Mouse (Mus musculus) liver, adult 2 months (tissue): ENCODE results near the gene Zgpat. TPM values are rescaled to one million over a fixed set of nuclear protein-coding genes. Genes with fewer than 3 reads are reported as not detected.

Source experiments
- DNase-seq: peaks from one replicate; pipeline ENCODE4 v3.0.0-alpha.2; 2011; ENCODE audit warnings: low read depth, low spot score; ENCODE audit errors: extremely low read depth
- H3K27ac ChIP-seq: fragments of 200-500 bp; replicated peaks from 2 replicates; pipeline ENCODE4 v1.5.1; 2012; ENCODE audit warnings: low read depth, mild to moderate bottlenecking, control low read depth, inconsistent platforms, low read length; ENCODE audit not compliant: insufficient read depth
- H3K27me3 ChIP-seq: fragments of 200-500 bp; 2 replicates; pipeline ENCODE4 v1.6.1; 2012; ENCODE audit warnings: mild to moderate bottlenecking, moderate library complexity, low read length, inconsistent platforms; ENCODE audit not compliant: control insufficient read depth, insufficient read depth
- H3K36me3 ChIP-seq: fragments of 200-500 bp; 2 replicates; pipeline ENCODE4 v1.6.1; 2012; ENCODE audit warnings: low read length, inconsistent platforms; ENCODE audit not compliant: control insufficient read depth, insufficient read depth
- H3K4me1 ChIP-seq: fragments of 200-500 bp; 2 replicates; pipeline ENCODE4 v1.6.1; 2011; ENCODE audit warnings: low read length; ENCODE audit not compliant: control insufficient read depth, insufficient read depth
- H3K4me3 ChIP-seq: fragments of 200-500 bp; 2 replicates; pipeline ENCODE4 v1.5.1; 2011; ENCODE audit warnings: low read depth, mild to moderate bottlenecking, control low read depth, low read length, moderate library complexity; ENCODE audit not compliant: insufficient read depth
- H3K79me2 ChIP-seq: fragments of 200-500 bp; 2 replicates; pipeline ENCODE4 v1.6.1; 2012; ENCODE audit warnings: inconsistent platforms, mild to moderate bottlenecking, low read length, moderate library complexity; ENCODE audit not compliant: control insufficient read depth, insufficient read depth
- H3K9ac ChIP-seq: fragments of 200-500 bp; 2 replicates; pipeline ENCODE4 v1.6.1; 2012; ENCODE audit warnings: low read depth, mild to moderate bottlenecking, control low read depth, inconsistent platforms, low read length
- CTCF ChIP-seq: fragments of 200-500 bp; IDR thresholded peaks from 2 replicates; pipeline ENCODE4 v1.5.1; 2011; ENCODE audit warnings: low read depth, low read length, control low read depth
- POLR2A ChIP-seq: fragments of 200-500 bp; IDR thresholded peaks from 2 replicates; pipeline ENCODE4 v1.6.1; 2011; ENCODE audit warnings: low read length, control low read depth; ENCODE audit not compliant: insufficient read depth; ENCODE audit errors: extremely low read depth
- WGBS: fragments of 180-500 bp; shearing (Covaris S2); methylation state at CpG from one replicate; pipeline ENCODE4 v1.1.7; 2018; 5-methylcytosine and 5-hydroxymethylcytosine counted together
- polyA plus RNA-seq: library from polyadenylated mRNA; depleted of rRNA; stranded (reverse); fragments of >200 nt; gene quantifications from 2 replicates; pipeline ENCODE4 v1.2.3, GENCODE M21; 2012
- total RNA-seq: library from RNA; depleted of rRNA; stranded (reverse); fragments of >200 nt; gene quantifications from 2 replicates; pipeline ENCODE4 v1.2.3, GENCODE M21; 2014

Zgpat gene
- total and polyA plus RNA-seq, 2 experiments, result 18.9 to 22.5 TPM

DNA sequence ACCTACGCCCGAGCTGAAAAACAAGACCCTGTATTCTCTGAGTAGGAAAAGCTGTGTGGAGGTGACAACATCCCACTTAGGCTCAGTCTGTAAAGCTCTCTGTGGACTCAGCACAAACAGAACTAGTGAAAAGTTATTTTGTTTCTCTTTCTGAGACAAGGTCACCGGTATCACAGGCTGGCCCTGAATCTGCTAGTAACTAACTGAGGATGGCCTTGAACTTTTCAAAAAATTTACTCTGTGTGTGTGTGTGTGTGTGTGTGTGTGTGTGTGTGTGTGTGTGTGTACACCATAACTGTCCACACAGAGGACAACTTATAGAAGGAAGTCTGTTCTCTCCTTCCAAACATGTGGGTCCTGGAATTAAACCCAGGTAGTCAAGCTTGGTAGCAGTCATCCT lies 29.4 kb downstream of the Zgpat start:
- TF ChIP-seq POLR2A (no peak), CTCF (no peak)
- H3K9ac ChIP-seq, result no peak overlapping the region
- no peaks in the 10 kb centered on the region for H3K4me1 ChIP-seq
- no peak for DNase-seq
- H3K27me3 ChIP-seq, result no peaks in the 10 kb centered on the region
- no peak overlapping the region for H3K27ac ChIP-seq
- 80% methylated on average over 3 of the region's 3 CpGs for WGBS
- no peaks in the 10 kb centered on the region for H3K36me3 ChIP-seq
- no peaks in the 10 kb centered on the region for H3K79me2 ChIP-seq
- H3K4me3 ChIP-seq, result no peak overlapping the region

DNA sequence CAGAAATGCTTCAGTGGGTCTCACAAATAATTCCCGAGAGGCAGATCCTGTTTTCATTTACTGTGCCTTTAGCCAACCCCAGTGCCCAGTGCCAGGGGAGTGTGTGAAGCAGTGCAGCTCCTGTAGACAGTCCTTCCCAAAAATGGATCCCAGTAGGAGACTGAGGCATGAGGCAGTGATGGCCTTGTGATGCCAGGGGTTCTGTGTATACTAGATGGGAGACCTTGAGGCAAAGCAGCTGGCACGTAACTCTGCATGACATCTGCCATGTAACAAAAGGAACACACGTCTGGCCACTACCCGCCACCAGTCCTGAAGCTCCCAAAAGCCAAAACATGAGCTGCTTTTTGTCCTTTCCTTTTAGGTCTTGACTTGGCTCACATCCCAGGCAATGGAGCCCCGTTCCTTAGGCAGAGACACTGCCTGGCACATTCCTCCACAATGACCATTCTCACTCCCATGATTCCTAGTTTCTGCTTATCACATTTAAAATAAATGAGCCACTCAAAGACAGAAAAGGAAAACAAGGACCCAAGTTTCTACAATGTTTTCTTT lies 32.6 kb downstream of the Zgpat start:
- no peaks in the 10 kb centered on the region for H3K4me1 ChIP-seq
- TF ChIP-seq POLR2A (no peak), CTCF (no peak)
- no peaks in the 10 kb centered on the region for H3K79me2 ChIP-seq
- H3K9ac ChIP-seq, result no peak overlapping the region
- H3K27me3 ChIP-seq, result no peaks in the 10 kb centered on the region
- no peak overlapping the region for H3K4me3 ChIP-seq
- DNase-seq, result no peak
- H3K27ac ChIP-seq, result no peak overlapping the region
- 74% methylated on average over 5 of the region's 5 CpGs for WGBS
- H3K36me3 ChIP-seq, result no peaks in the 10 kb centered on the region

DNA sequence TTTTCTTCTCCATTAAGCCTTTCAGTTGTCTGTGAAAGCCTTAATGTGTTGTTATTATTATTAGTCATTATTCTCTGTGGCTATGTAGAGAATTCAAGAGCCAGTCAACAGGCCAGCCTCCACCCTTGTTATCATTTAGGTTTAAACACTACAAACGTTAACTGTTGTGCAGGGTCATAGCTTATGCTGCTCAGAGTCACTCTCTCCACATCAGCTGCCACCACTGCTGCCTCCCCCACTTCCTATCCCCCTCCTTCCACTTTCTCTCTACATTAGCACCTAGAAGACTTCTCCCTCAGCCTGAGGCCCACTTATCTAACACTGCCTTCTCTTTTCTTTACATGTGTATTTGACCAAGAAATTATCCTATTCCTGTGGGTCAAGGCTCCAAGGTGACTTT lies 36.8 kb downstream of the Zgpat start:
- WGBS, result 23% methylated on average over 1 of the region's 1 CpGs
- Histone ChIP-seq H3K27me3 (no peaks in the 10 kb centered on the region), H3K27ac (no peak overlapping the region)

DNA sequence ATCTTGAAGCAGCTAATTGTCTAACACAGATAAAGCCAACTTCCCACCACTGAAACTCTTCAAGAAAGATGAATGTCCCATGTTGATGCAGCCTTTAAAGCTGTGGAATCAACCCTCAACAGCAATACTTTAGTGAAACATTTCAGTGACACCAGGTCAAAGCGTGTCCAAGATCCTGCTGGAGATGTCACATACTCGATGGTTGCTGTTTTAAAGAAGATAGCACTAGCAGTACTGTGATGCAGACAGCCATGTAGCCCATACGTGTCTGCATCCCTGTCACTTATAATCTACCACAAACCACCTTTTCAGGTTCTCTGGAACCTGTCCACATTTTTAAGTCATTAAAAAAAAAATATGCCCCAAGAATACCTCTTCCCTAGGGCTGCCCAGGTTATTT lies 39.0 kb downstream of the Zgpat start:
- Histone ChIP-seq H3K9ac (no peak overlapping the region), H3K36me3 (no peaks in the 10 kb centered on the region; the same call in 1 of the 2 replicates), H3K79me2 (no peaks in the 10 kb centered on the region), H3K4me1 (no peaks in the 10 kb centered on the region), H3K27me3 (no peaks in the 10 kb centered on the region), H3K27ac (no peak overlapping the region), H3K4me3 (no peak overlapping the region)
- WGBS, result 89% methylated on average over 3 of the region's 3 CpGs
- no peak for DNase-seq
- TF ChIP-seq POLR2A (no peak), CTCF (no peak)

More for the DNA sequence above, 36.8 kb downstream of the Zgpat start:
- Histone ChIP-seq H3K4me1 (no peaks in the 10 kb centered on the region), H3K4me3 (no peak overlapping the region), H3K9ac (no peak overlapping the region), H3K79me2 (no peaks in the 10 kb centered on the region), H3K36me3 (no peaks in the 10 kb centered on the region; the same call in 1 of the 2 replicates)
- no peak for DNase-seq
- TF ChIP-seq CTCF (no peak), POLR2A (no peak)

DNA sequence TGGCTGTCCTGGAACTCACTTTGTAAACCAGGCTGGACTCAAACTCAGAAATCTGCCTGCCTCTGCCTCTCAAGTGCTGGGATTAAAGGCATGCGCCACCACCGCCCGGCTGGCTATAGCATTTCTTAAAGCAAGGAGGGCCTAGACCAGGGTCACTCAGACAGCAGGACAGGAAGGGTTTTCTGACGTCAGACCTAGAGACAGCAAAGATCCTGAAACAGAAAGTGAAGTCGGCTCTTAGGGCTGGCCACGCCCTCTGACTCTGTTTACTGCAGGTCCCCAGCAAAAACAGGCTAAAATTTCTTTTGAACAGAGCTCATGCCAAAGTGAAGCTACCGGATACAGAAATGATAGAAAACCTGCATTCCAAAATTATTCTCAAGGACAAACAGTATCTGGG lies 44.9 kb downstream of the Zgpat start:
- H3K79me2 ChIP-seq, result 0 out of 2 replicates have a peak, but pooled peaks cover 5% of the 10 kb centered on the region
- no peak overlapping the region for H3K9ac ChIP-seq
- WGBS, result 79% methylated on average over 7 of the region's 7 CpGs
- H3K27me3 ChIP-seq, result no peaks in the 10 kb centered on the region
- peaks cover 5% of the 10 kb centered on the region; the same call in 1 of the 2 replicates for H3K4me1 ChIP-seq
- no peak overlapping the region for H3K4me3 ChIP-seq
- TF ChIP-seq CTCF, result no peak
- TF ChIP-seq POLR2A, result no peak
- no peak for DNase-seq
- H3K27ac ChIP-seq, result no peak overlapping the region
- H3K36me3 ChIP-seq, result no peaks in the 10 kb centered on the region; the same call in 1 of the 2 replicates

DNA sequence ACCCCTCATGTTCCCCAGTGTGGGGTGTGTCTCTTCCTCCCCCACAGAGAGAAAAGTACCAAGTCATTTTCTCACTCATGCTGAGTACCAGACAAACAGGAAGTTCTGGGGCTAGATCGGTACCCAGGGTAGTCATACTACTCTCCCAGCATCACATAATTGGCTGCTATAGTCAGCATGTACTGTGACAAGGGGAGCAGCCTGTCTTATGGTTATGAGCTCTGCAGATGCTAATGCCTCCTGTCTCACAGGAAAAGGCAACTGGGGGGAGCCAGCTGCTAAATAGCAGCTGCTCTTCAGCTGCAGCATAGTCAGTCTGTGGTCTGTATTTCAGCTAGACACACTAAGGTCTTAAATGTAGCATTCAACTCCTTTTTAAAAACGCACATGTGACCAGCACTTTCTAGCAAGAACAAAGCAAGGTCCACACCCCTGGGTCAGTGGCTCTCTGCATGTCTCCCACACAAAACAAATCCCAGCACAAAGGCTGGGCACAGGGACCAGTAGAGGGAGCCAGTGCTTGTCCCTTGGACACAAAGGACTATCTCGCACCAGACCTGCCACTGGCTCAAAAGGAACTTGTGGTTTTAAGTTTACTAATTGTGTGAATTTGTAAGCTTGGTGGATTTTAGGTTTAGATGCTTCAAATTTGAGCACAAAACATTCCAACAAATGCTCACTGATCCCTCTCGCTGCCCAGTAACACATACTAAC lies 46.2 kb downstream of the Zgpat start:
- H3K9ac ChIP-seq, result no peak overlapping the region
- no peaks in the 10 kb centered on the region for H3K27me3 ChIP-seq
- 52% methylated on average over 4 of the region's 4 CpGs for WGBS
- TF ChIP-seq CTCF (peak; percentile 87), POLR2A (no peak)
- DNase-seq, result peak; percentile 52
- no peak overlapping the region for H3K27ac ChIP-seq
- no peak overlapping the region for H3K4me3 ChIP-seq
- H3K79me2 ChIP-seq, result 0 out of 2 replicates have a peak, but pooled peaks cover 5% of the 10 kb centered on the region
- peaks cover 8% of the 10 kb centered on the region; the same call in 1 of the 2 replicates for H3K4me1 ChIP-seq
- H3K36me3 ChIP-seq, result no peaks in the 10 kb centered on the region; the same call in 1 of the 2 replicates
